Mouse (Mus musculus) limb, embryonic 12.5 days (tissue): ENCODE results near the gene Fam189a2. TPM values are rescaled to one million over a fixed set of nuclear protein-coding genes. Genes with fewer than 3 reads are reported as not detected.

Source experiments
- ATAC-seq: fragments of 200-750 bp; cut with Nextera tagmentation; 2 replicates; pipeline ENCODE4 v1.8.0; 2017; ENCODE audit warnings: low read depth, moderate TSS enrichment; ENCODE audit not compliant: insufficient number of reproducible peaks, insufficient read depth, low FRiP score, low TSS enrichment
- H3K27ac ChIP-seq: fragments of 300-500 bp; sonication (generic); 2 replicates; pipeline ENCODE4 v1.5.1; 2016; ENCODE audit warnings: mild to moderate bottlenecking, moderate library complexity
- H3K27me3 ChIP-seq: fragments of 300-500 bp; sonication (generic); 2 replicates; pipeline ENCODE4 v1.6.1; 2016; ENCODE audit warnings: mild to moderate bottlenecking, moderate library complexity
- H3K36me3 ChIP-seq: fragments of 300-500 bp; sonication (generic); 2 replicates; pipeline ENCODE4 v1.6.1; 2016; ENCODE audit warnings: mild to moderate bottlenecking, moderate library complexity
- H3K4me1 ChIP-seq: fragments of 300-500 bp; sonication (generic); replicated peaks from 2 replicates; pipeline ENCODE4 v1.6.1; 2016
- H3K4me2 ChIP-seq: fragments of 300-500 bp; sonication (generic); 2 replicates; pipeline ENCODE4 v1.6.1; 2016; ENCODE audit warnings: mild to moderate bottlenecking, moderate library complexity
- H3K4me3 ChIP-seq: fragments of 300-500 bp; sonication (generic); replicated peaks from 2 replicates; pipeline ENCODE4 v1.5.1; 2016; ENCODE audit warnings: mild to moderate bottlenecking
- H3K9ac ChIP-seq: fragments of 300-500 bp; sonication (generic); replicated peaks from 2 replicates; pipeline ENCODE4 v1.6.1; 2016; ENCODE audit warnings: mild to moderate bottlenecking, moderate library complexity
- H3K9me3 ChIP-seq: fragments of 300-500 bp; sonication (generic); 2 replicates; pipeline ENCODE4 v1.6.1; 2016; ENCODE audit warnings: mild to moderate bottlenecking, moderate library complexity
- WGBS: fragments of 180-500 bp; shearing (Covaris S2); methylation state at CpG from one replicate; pipeline ENCODE4 v1.1.7; 2016; 5-methylcytosine and 5-hydroxymethylcytosine counted together
- polyA plus RNA-seq: library from polyadenylated mRNA; unstranded; fragments of >200 nt; fragmentation: Nextera tagmentation; extraction: Ambion mirVana; gene quantifications from 2 replicates; pipeline ENCODE4 v1.2.1, GENCODE M21; 2016

Gene Fam189a2
- polyA plus RNA-seq, 1 experiment from 2014 or later = 0.19 TPM

GRCm38 (mm10) chr19:24025876-24026275, 4.9 kb downstream of the Fam189a2 start:
- no peak overlapping the region for H3K4me2 ChIP-seq
- no peak for ATAC-seq
- H3K36me3 ChIP-seq = no peaks in the 10 kb centered on the region
- H3K4me3 ChIP-seq = no peak overlapping the region
- peaks cover 4% of the 10 kb centered on the region; the same call in 1 of the 2 replicates for H3K4me1 ChIP-seq
- H3K9me3 ChIP-seq = no peaks in the 10 kb centered on the region
- no peak overlapping the region for H3K9ac ChIP-seq
- H3K27ac ChIP-seq = no peak overlapping the region
- H3K27me3 ChIP-seq = peaks cover 29% of the 10 kb centered on the region
- 38% methylated on average over 5 of the region's 5 CpGs for WGBS

- Histone ChIP-seq H3K4me3 (no peak overlapping the region), H3K9me3 (no peaks in the 10 kb centered on the region), H3K36me3 (no peaks in the 10 kb centered on the region), H3K9ac (no peak overlapping the region), H3K4me2 (no peak overlapping the region), H3K27me3 (peaks cover 20% of the 10 kb centered on the region), H3K27ac (no peak overlapping the region), H3K4me1 (no peaks in the 10 kb centered on the region)
- no peak for ATAC-seq
- 79% methylated on average over 1 of the region's 1 CpGs for WGBS
These were observed 6.2 kb downstream of the Fam189a2 start for GRCm38 (mm10) chr19:24024667-24025066.

GRCm38 (mm10) chr19:24024131-24024530, 6.7 kb downstream of the Fam189a2 start:
- Histone ChIP-seq H3K36me3 (no peaks in the 10 kb centered on the region), H3K9me3 (no peaks in the 10 kb centered on the region), H3K27ac (no peak overlapping the region), H3K4me1 (no peaks in the 10 kb centered on the region), H3K4me3 (no peak overlapping the region), H3K4me2 (no peak overlapping the region), H3K27me3 (peaks cover 15% of the 10 kb centered on the region), H3K9ac (no peak overlapping the region)
- 89% methylated on average over 9 of the region's 9 CpGs for WGBS
- no peak for ATAC-seq

GRCm38 (mm10) chr19:24023351-24023750, 7.5 kb downstream of the Fam189a2 start:
- no peak overlapping the region for H3K4me2 ChIP-seq
- no peak overlapping the region for H3K9ac ChIP-seq
- no peaks in the 10 kb centered on the region for H3K9me3 ChIP-seq
- ATAC-seq = no peak
- H3K4me1 ChIP-seq = no peaks in the 10 kb centered on the region
- no peak overlapping the region for H3K27ac ChIP-seq
- H3K36me3 ChIP-seq = no peaks in the 10 kb centered on the region
- peaks cover 7% of the 10 kb centered on the region for H3K27me3 ChIP-seq
- no peak overlapping the region for H3K4me3 ChIP-seq
- WGBS = 90% methylated on average over 7 of the region's 7 CpGs

GRCm38 (mm10) chr19:24022771-24023170, 8.0 kb downstream of the Fam189a2 start:
- Histone ChIP-seq H3K4me3 (no peak overlapping the region), H3K4me2 (no peak overlapping the region), H3K4me1 (0 out of 2 replicates have a peak, but pooled peaks cover under 1% of the 10 kb centered on the region), H3K9me3 (no peaks in the 10 kb centered on the region), H3K27ac (no peak overlapping the region), H3K9ac (no peak overlapping the region), H3K27me3 (peaks cover 1% of the 10 kb centered on the region), H3K36me3 (no peaks in the 10 kb centered on the region)
- ATAC-seq = no peak
- 78% methylated on average over 3 of the region's 3 CpGs for WGBS

GRCm38 (mm10) chr19:24022301-24022700, 8.5 kb downstream of the Fam189a2 start:
- Histone ChIP-seq H3K9me3 (no peaks in the 10 kb centered on the region), H3K27ac (no peak overlapping the region), H3K27me3 (no peaks in the 10 kb centered on the region; the same call in 1 of the 2 replicates), H3K9ac (no peak overlapping the region), H3K4me2 (no peak overlapping the region), H3K4me1 (0 out of 2 replicates have a peak, but pooled peaks cover 5% of the 10 kb centered on the region), H3K4me3 (no peak overlapping the region), H3K36me3 (no peaks in the 10 kb centered on the region)
- ATAC-seq = no peak
- WGBS = 78% methylated on average over 6 of the region's 6 CpGs

GRCm38 (mm10) chr19:24020736-24021135, 10.1 kb downstream of the Fam189a2 start:
- Histone ChIP-seq H3K27me3 (no peaks in the 10 kb centered on the region; the same call in 1 of the 2 replicates), H3K36me3 (no peaks in the 10 kb centered on the region), H3K9me3 (no peaks in the 10 kb centered on the region), H3K9ac (no peak overlapping the region), H3K4me3 (no peak overlapping the region), H3K4me1 (0 out of 2 replicates have a peak, but pooled peaks cover 8% of the 10 kb centered on the region), H3K27ac (no peak overlapping the region), H3K4me2 (no peak overlapping the region)
- no peak for ATAC-seq
- 87% methylated on average over 3 of the region's 3 CpGs for WGBS

- 79% methylated on average over 9 of the region's 9 CpGs for WGBS
- H3K4me1 ChIP-seq = 0 out of 2 replicates have a peak, but pooled peaks cover 8% of the 10 kb centered on the region
- H3K4me3 ChIP-seq = no peak overlapping the region
- no peak for ATAC-seq
- no peak overlapping the region for H3K27ac ChIP-seq
- H3K9me3 ChIP-seq = no peaks in the 10 kb centered on the region
- H3K27me3 ChIP-seq = no peaks in the 10 kb centered on the region
- H3K36me3 ChIP-seq = no peaks in the 10 kb centered on the region
- H3K4me2 ChIP-seq = no peak overlapping the region
- no peak overlapping the region for H3K9ac ChIP-seq
These were observed 11.2 kb downstream of the Fam189a2 start for GRCm38 (mm10) chr19:24019609-24020008.

- Histone ChIP-seq H3K9me3 (no peaks in the 10 kb centered on the region), H3K4me1 (0 out of 2 replicates have a peak, but pooled peaks cover 8% of the 10 kb centered on the region), H3K4me2 (no peak overlapping the region), H3K27me3 (no peaks in the 10 kb centered on the region), H3K9ac (no peak overlapping the region), H3K4me3 (no peak overlapping the region), H3K36me3 (no peaks in the 10 kb centered on the region), H3K27ac (no peak overlapping the region)
- ATAC-seq = no peak
- 85% methylated on average over 3 of the region's 3 CpGs for WGBS
These were observed 12.4 kb downstream of the Fam189a2 start for GRCm38 (mm10) chr19:24018396-24018795.

GRCm38 (mm10) chr19:24017892-24018291, 12.9 kb downstream of the Fam189a2 start:
- Histone ChIP-seq H3K27me3 (no peaks in the 10 kb centered on the region), H3K27ac (no peak overlapping the region), H3K4me2 (no peak overlapping the region), H3K9me3 (no peaks in the 10 kb centered on the region), H3K4me3 (no peak overlapping the region), H3K9ac (no peak overlapping the region), H3K36me3 (no peaks in the 10 kb centered on the region), H3K4me1 (0 out of 2 replicates have a peak, but pooled peaks cover 8% of the 10 kb centered on the region)
- 69% methylated on average over 3 of the region's 3 CpGs for WGBS
- no peak for ATAC-seq

GRCm38 (mm10) chr19:24017427-24017826, 13.4 kb downstream of the Fam189a2 start:
- Histone ChIP-seq H3K4me1 (0 out of 2 replicates have a peak, but pooled peaks cover 8% of the 10 kb centered on the region), H3K4me3 (no peak overlapping the region), H3K9me3 (no peaks in the 10 kb centered on the region), H3K27me3 (no peaks in the 10 kb centered on the region), H3K4me2 (no peak overlapping the region), H3K27ac (no peak overlapping the region), H3K9ac (no peak overlapping the region), H3K36me3 (no peaks in the 10 kb centered on the region)
- WGBS = 14% methylated on average over 1 of the region's 1 CpGs
- no peak for ATAC-seq

GRCm38 (mm10) chr19:24016706-24017386, 14.0 kb downstream of the Fam189a2 start:
- Histone ChIP-seq H3K27ac (no peak overlapping the region), H3K4me2 (no peak overlapping the region), H3K4me3 (no peak overlapping the region), H3K27me3 (no peaks in the 10 kb centered on the region), H3K4me1 (0 out of 2 replicates have a peak, but pooled peaks cover 8% of the 10 kb centered on the region), H3K36me3 (no peaks in the 10 kb centered on the region), H3K9me3 (no peaks in the 10 kb centered on the region), H3K9ac (no peak overlapping the region)
- ATAC-seq = no peak
- 58% methylated on average over 3 of the region's 3 CpGs for WGBS
